Mouse (Mus musculus) thymus, adult 2 months (tissue): ENCODE data around the gene Ube2e1.

Source experiments
- CTCF ChIP-seq: fragments of 200-500 bp; IDR thresholded peaks from 2 replicates; pipeline ENCODE4 v1.5.1; 2012; ENCODE audit warnings: mild to moderate bottlenecking, control low read depth, low read length, moderate library complexity, borderline replicate concordance; ENCODE audit not compliant: control insufficient read depth, poor library complexity, insufficient read depth; ENCODE audit errors: extremely low read depth
- POLR2A ChIP-seq: fragments of 200-500 bp; IDR thresholded peaks from 2 replicates; pipeline ENCODE4 v1.6.1; 2012; ENCODE audit warnings: mild to moderate bottlenecking, low read length, control low read depth, moderate library complexity; ENCODE audit not compliant: control insufficient read depth, poor library complexity, insufficient read depth; ENCODE audit errors: extremely low read depth

DNA sequence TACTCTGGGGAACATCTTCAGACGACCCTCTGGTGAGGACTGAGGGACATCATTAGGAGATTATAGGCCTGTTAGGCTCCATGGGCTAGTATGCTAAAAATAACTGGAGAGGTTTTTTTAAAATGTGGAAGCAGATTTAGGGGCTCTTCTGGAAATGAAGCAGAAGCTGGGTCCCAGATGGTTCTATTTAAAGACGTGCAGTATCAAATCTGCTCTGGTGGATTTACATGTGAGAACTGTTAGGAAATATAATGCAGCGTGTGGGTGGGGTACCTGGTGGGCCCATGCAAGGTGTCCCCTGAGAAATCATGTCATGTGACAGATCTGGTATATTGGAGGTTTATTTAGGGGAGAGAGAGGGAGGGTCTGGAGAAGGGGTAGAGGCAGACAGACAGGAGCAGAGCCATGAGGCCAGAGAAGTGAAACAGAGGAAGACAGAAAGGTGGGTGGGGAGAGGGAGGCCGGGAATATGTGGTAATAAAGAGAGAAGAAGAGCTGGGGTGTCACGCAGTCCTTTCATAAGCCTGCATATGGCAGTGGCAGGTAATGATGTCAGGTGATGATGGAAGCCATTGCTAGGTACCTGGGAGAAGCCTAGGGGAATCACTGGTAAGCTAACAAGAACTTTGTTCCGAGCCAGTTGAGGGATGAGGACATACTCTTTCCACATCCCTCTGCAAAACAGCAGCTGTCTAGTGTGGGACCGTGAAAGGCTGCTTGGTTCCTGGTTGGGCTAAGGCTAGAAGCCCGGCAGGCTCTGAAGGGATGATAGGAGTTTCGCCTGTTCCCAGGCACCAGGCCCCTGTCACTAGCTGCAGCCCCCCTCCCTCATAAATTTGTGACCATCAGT, 41.3 kb upstream of the Ube2e1 start:
- TF ChIP-seq CTCF, result no peak
- TF ChIP-seq POLR2A, result no peak
